Mouse (Mus musculus): ENCODE measurements around the gene Chpf. TPM values are rescaled to one million over a fixed set of nuclear protein-coding genes. Genes with fewer than 3 reads are reported as not detected.

Chpf gene
- total RNA-seq (2015) (0.50 and 0.69 TPM in 2 replicates), total RNA-seq (2017) (0.37 and 0.41 TPM in 2 replicates)

DNA sequence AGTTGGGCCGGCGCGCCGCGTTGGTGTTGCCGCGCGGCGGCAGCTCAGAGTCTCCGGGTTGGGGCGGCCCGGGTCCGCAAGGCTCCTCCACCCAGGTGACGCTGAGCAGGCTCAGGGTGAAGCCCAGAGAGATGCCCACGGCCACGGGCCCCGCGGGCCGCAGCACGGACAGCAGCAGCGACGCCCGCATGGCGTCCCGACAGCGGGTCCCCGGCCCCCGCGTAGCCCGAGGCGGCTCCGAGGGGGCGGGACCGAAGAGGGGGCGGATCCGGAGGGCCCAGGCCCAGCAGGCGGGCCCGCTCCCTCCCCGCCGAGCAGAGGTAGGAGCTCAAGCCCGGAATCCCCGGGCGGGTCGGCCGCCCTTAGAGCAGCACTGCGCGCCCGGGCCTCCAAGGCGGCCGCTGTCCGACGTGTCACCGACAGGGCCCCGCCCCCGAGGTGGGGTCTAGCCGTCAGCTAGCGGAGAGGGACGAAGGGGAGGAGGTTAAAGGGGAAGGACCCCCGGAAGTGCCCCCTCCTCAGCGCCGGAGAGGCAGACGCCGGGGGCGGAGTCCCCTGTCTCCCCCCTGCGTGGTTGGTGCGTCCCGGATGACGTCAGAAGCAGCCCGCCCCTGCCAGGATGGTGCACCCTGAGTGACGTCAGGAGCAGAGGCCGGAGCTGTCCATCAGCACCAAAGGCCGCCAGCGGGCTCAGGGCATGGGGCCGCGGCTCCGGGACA is at the start of gene Chpf, which contains the start of gene Tmem198:
Gene Chpf, minus strand, starts transcription at position 392 of the 719 bp plus-strand sequence.
Gene Tmem198, plus strand, starts transcription at position 617 of the 719 bp plus-strand sequence.
- ATAC-seq (ENCODE audit: poor library complexity, severe bottlenecking), result peak; percentile 82

DNA sequence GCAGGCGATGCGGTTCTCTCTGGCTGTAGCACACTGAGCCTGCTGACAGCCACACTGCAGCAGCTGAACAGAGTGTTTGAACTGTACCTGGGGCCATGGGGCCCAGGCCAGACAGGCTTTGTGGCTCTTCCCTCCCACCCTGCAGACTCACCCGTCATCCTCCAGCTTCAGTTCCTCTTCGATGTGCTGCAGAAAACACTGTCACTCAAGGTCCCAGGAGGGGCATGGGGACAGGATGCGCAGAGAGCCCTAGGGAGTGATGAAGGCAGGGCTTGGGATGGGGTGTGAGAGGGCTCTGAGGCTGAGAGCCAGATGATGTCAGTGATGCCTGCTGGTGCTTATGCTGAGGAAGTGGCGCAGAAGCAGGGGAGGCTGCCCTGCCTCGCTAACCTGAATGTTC is 45.6 kb upstream of the Chpf start:
- no peak for ATAC-seq (ENCODE audit: poor library complexity, severe bottlenecking)

GRCm38 (mm10) chr1:75521321-75522031 is 42.4 kb upstream of the Chpf start, which contains the start of gene Stk11ip:
Stk11ip (plus strand) TSS chr1:75521529.
- ATAC-seq (ENCODE audit: poor library complexity, severe bottlenecking), result peak; percentile 96

GRCm38 (mm10) chr1:75519576-75519975 is 40.5 kb upstream of the Chpf start:
- no peak for ATAC-seq (ENCODE audit: poor library complexity, severe bottlenecking)

DNA sequence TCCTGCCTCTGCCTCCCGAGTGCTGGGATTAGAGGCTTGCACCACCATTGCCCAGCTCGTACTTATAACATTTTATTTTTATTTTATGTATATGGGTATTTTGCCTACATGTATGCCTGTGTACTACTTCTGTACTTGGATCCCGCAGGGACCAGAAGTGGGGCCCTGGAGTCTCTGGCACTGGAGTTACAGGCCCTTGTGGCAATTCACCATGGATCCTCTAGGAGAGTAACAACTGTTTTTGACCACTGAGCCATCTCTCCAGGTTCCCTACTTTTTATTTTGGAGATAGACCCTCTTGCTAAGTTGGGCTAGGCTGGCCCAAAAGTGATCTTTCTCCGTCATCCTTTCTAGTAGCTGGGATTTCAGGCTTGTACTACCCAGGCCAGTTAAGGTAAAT is 39.3 kb upstream of the Chpf start:
- ATAC-seq (ENCODE audit: poor library complexity, severe bottlenecking), result no peak

DNA sequence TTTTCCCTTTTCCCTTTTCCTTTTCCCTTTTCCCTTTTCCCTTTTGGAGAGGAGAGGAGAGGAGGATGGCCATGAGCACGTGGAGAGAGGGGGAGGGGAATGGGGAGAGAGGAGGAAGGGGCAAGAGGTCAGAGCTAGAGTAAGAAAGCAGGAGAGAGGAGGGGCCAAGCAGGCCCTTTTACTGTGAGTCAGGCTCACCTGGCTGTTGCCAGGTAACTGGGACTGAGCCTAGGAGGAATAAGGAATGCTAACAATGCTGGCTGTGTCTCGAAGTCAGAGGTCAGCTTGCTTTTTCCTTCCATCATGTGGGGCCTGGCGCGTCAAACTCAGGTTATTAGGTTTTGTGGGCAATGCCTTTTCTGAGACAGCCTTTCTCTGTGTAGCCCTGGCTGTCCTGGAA is 38.9 kb upstream of the Chpf start:
- ATAC-seq (ENCODE audit: poor library complexity, severe bottlenecking), result no peak

- no peak for ATAC-seq (ENCODE audit: poor library complexity, severe bottlenecking)
Measured at GRCm38 (mm10) chr1:75516703-75517380, 37.7 kb upstream of the Chpf start.

GRCm38 (mm10) chr1:75512550-75512949 is 33.4 kb upstream of the Chpf start:
- no peak for ATAC-seq (ENCODE audit: poor library complexity, severe bottlenecking)

DNA sequence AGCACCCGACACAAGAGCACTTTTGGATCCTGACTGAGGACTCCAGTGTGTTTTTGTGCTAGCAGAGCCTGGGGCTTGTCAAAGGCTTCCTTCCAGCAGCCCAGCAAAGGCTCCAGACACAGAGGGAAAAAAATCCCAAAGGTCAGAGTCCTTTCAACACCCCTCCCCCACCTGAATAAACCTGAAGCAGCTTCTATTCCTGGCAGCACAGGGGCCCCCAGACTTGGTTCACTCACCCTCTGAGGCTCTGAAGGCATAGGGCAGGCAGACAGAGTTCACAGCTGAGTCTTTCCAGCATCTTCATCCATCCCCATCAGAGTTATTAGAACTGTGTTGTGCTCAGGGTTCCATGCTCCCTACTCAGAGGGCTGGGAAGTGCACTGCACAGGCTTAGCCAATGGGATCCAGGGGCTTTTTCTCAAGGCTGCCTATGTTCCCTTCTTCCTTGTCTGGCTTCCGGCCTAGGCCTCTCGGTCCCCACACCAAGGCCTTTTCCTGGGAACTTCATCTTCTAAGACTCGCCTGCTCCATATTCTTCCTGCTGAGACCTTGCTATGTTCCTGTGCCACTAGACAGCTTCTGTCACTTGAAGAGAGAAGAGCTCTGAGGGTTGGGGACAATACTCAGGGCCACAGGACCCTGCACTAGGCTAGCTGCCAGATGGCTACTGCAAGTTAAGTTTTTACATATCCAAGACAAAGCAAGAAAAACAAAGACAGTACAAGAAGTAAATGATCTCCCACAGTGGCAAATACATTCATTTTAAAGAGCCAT is 32.5 kb upstream of the Chpf start:
- ATAC-seq (ENCODE audit: poor library complexity, severe bottlenecking), result no peak

- no peak for ATAC-seq (ENCODE audit: poor library complexity, severe bottlenecking)
Measured at GRCm38 (mm10) chr1:75510154-75510553, 31.0 kb upstream of the Chpf start.

DNA sequence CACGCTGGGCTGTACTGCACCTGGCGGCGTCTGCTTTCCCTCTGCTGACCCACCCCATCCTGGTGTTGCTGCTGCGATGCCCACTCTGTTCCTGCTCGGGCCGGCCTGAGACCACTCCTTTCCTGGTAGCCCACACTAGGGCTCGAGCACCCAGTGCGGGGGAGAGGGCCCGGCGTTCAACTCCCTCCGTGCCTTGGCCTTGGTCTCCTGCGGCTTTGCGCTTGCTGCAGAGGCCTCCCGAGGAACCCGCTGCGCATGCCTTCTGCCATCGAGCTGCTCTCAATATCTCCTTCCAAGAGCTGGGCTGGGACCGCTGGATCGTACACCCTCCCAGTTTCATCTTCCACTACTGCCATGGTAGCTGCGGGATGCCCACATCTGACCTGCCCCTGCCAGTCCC is 30.5 kb upstream of the Chpf start:
- ATAC-seq (ENCODE audit: poor library complexity, severe bottlenecking), result no peak

- no peak for ATAC-seq (ENCODE audit: poor library complexity, severe bottlenecking)
Measured at GRCm38 (mm10) chr1:75507006-75507405, 27.9 kb upstream of the Chpf start, which contains the start of gene Inha. Inha (plus strand) TSS chr1:75507077.

- ATAC-seq (ENCODE audit: poor library complexity, severe bottlenecking), result no peak
Measured at GRCm38 (mm10) chr1:75505956-75506831, 27.1 kb upstream of the Chpf start, which contains the start of gene Obsl1. Obsl1 (minus strand) TSS chr1:75506452.

DNA sequence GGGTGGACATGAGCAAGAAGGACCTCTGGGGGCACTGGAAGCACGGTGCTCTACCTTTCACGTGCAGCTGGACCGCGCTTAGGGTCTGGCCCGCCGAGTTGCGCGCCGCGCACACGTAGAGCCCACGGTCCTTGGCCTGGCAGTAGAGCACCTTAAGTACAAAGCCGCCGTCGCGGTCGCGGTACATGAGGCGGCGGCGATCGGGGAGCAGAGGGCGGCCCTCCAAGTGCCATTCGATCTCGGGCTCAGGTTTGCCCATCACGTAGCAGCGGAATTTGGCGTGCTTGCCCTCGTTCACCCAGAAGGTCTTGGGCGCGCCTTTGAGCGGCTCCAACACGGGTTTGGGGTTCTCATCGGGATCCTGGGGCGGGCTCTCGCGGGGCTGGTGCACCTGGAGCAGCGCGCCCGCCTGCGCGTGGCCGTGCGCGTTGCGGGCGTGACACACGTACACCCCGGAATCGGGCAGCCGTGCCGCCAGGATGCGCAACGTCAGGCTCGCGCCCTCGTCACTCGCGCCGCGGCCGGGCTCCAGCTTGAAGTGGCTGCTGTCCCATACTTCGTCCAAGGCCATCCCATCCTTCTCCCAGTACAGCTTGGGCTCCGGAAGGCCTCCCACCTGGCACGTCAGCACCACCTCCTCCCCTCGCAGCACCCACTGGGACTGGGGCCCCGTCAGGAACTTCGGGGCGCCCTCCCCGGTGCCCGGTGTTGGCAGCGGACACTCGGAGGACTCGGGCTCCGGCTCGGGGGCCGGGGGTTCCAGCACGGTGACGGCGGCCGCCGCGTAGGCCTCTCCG is 26.2 kb upstream of the Chpf start:
- ATAC-seq (ENCODE audit: poor library complexity, severe bottlenecking), result no peak

DNA sequence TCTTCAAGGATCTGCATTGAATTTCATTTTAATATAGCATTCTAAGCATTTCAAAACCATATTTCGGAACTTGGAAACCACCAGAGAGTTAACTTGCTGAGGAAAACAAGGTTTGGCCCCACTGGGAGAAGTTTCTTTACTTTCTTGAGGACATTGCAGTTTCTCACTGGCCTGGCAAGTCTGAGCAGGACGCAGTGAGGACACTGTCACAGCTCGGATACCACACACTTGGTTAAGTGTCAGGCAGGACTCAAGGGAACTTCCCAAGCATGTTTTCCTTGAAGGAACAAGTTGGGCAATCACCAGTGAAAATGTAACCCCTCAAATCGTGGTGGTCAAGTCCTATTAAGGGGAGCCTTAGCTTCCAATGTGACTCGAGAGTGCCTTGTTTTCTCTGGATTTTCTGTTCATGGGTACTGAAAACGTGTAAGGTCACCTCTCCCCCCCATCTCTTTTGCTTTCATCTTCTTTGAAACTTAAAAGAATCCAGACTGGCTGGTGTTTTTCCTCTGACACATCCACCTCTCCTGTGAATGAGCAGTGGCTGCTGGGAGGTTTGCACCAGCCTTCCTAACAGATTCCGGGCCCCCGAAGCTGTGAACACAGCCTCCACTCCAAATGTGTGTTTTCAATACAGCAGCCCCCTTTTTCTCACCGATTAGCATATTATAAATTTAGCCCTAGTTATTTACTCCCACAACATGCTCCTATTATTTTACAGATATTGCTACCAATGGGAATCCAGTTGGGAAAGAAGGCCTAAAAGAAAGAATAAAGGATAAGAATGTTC is 25.3 kb upstream of the Chpf start:
- no peak for ATAC-seq (ENCODE audit: poor library complexity, severe bottlenecking)

- ATAC-seq (ENCODE audit: poor library complexity, severe bottlenecking), result no peak
Measured at GRCm38 (mm10) chr1:75503651-75503980, 24.5 kb upstream of the Chpf start.

GRCm38 (mm10) chr1:75502945-75503650 is 24.0 kb upstream of the Chpf start:
- no peak for ATAC-seq (ENCODE audit: poor library complexity, severe bottlenecking)

DNA sequence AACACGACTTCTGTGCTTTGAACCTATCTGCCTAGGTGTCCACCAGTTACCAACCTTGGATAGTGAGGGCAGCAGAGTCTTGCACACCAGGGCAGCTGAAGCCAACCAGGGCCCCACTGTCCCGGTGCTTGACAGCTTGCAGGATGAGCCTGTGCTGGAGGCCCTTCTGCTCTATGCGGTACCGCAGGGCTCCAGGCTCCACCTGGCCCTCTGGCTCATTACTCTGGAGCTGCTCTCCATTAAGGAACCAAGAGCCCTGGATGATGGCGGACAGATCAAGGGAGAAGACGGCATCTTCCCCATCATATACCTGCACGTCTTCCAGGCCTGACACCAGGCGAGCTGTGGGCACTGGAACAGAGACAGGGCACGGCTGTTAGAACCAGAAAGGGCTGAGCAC is 22.8 kb upstream of the Chpf start:
- no peak for ATAC-seq (ENCODE audit: poor library complexity, severe bottlenecking)
